Mouse (Mus musculus): ENCODE measurements around the gene Fam107b. TPM values are rescaled to one million over a fixed set of nuclear protein-coding genes. Genes with fewer than 3 reads are reported as not detected.

Gene Fam107b
- polyA plus RNA-seq, 1 experiment: 14.7 TPM

DNA sequence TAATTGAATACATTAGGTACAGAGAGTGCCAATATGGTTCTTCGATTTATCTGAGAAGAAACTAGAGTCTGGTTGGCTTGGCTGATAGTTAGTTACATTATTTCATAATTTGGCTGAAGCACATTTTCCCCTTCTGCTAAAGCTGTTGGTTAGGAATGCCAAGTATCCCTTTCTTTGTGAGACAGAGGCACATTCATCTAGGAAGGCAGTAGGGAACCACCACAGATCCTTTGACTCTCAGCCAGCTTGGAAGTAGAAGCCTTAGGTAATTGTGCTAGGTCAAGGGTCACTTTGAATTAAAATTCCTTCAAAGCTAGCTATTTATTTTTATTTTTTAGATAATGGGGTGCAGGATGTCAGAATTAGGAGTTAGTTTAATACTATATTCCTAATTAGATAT, 105.2 kb downstream of the Fam107b start:
- no peak for DNase-seq
- Histone ChIP-seq H3K4me3 (replicated peaks; ENCODE audit: extremely low read depth, low read depth, low read length) (no peak overlapping the region), H3K4me1 (ENCODE audit: control insufficient read depth, insufficient read depth, low read length) (no peaks in the 10 kb centered on the region)
- TF ChIP-seq CTCF (IDR thresholded peaks at IDR 0.05; ENCODE audit: insufficient read depth, low read length) (no peak), POLR2A (IDR thresholded peaks at IDR 0.05; ENCODE audit: borderline replicate concordance, extremely low read depth, low read depth, low read length) (no peak)
- WGBS: 84% methylated on average over 1 of the region's 1 CpGs

DNA sequence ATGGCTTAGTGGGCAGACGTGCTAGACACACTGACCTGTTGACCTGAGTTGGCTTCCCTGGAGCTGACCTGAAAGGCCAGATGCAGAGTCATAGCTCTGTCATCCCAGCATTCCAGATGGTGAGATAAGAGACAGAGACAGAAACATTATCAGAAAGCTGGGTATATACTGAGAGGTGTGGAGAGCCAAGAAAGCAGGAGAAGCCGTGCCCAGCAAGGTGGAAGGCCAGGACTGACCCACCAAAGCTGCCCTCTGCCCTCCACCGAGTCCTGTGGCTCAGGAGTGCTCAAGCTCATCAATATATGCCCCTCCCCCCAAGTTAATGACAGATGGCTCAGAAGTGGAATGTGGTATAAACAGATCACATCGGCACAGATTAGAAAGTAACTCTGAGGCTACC, 112.4 kb downstream of the Fam107b start:
- no peak for DNase-seq
- WGBS: 61% methylated on average over 4 of the region's 4 CpGs
- Histone ChIP-seq H3K4me1 (ENCODE audit: control insufficient read depth, insufficient read depth, low read length) (no peaks in the 10 kb centered on the region), H3K4me3 (replicated peaks; ENCODE audit: extremely low read depth, low read depth, low read length) (no peak overlapping the region)
- no peak for TF ChIP-seq POLR2A (IDR thresholded peaks at IDR 0.05; ENCODE audit: borderline replicate concordance, extremely low read depth, low read depth, low read length)
- TF ChIP-seq CTCF (IDR thresholded peaks at IDR 0.05; ENCODE audit: insufficient read depth, low read length): no peak

DNA sequence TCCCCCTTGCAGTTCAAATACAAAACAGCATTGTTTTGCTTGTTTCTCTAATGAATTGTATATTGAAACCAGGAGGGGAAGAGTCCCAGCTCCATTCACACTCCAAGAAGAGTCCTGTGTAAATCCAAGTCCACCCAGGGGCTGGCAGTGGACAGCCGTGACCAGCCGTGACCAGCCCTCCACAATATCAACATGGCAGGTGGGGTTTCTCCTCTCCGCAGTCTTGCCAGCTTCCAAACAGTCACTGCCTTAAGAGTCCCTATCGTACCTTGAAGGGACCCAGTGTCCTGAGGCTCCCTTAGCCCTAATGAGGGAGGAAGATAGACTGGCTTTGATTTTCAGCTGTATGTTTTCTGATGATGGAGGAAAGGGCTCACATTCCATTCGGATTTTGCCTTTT, 113.1 kb downstream of the Fam107b start:
- TF ChIP-seq CTCF (IDR thresholded peaks at IDR 0.05; ENCODE audit: insufficient read depth, low read length): no peak
- no peak for DNase-seq
- WGBS: 79% methylated on average over 5 of the region's 5 CpGs
- Histone ChIP-seq H3K4me3 (replicated peaks; ENCODE audit: extremely low read depth, low read depth, low read length) (no peak overlapping the region), H3K4me1 (ENCODE audit: control insufficient read depth, insufficient read depth, low read length) (no peaks in the 10 kb centered on the region)

DNA sequence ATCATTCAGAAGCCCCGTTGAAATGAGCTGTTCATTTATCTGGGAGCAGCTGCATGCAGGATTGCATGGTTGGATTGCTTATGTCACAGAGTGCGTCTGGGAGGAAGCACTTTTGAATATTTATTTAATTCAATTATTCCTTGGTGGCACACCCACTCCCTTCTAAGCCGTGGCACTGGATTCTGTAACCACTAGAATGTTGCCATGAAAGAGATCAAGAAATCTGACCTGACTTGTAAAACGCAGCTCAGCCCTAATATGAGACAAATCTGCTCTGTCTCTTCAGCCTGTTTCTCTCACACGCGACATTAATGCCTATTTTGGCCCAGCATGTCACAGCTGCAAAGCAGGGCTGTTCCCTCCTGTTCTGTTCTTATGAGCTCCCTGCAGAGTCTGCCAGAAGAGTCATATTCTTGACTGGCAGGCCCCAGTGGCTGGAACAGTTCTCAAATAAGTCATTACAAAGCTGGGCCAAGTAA, 113.5 kb downstream of the Fam107b start:
- WGBS: 36% methylated on average over 6 of the region's 6 CpGs
- DNase-seq: no peak
- Histone ChIP-seq H3K4me3 (replicated peaks; ENCODE audit: extremely low read depth, low read depth, low read length) (no peak overlapping the region), H3K4me1 (ENCODE audit: control insufficient read depth, insufficient read depth, low read length) (no peaks in the 10 kb centered on the region)
- TF ChIP-seq POLR2A (IDR thresholded peaks at IDR 0.05; ENCODE audit: borderline replicate concordance, extremely low read depth, low read depth, low read length) (no peak), CTCF (IDR thresholded peaks at IDR 0.05; ENCODE audit: insufficient read depth, low read length) (no peak)

DNA sequence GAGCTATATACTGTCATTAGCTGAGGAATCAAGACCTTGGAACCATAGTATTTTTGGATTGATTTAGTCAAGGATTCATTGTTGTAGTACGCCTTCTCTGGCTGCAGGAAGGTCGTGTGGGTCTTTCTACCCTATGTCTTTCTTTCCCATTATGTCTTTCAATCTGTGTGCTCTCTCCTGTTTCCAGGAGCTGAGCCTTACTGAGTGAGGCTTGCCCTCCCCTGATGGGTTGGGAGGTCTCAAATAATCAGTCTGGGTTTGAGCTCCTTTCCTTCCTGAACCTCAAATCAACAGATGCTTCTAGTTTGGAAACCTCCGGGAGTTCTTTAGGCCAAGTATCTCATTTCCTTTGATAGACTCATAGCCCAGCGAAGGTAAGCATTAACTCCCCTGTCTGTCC, 119.9 kb downstream of the Fam107b start:
- Histone ChIP-seq H3K4me1 (ENCODE audit: control insufficient read depth, insufficient read depth, low read length) (no peaks in the 10 kb centered on the region), H3K4me3 (replicated peaks; ENCODE audit: extremely low read depth, low read depth, low read length) (no peak overlapping the region)
- no peak for DNase-seq
- 73% methylated on average over 4 of the region's 4 CpGs for WGBS
- no peak for TF ChIP-seq POLR2A (IDR thresholded peaks at IDR 0.05; ENCODE audit: borderline replicate concordance, extremely low read depth, low read depth, low read length)
- no peak for TF ChIP-seq CTCF (IDR thresholded peaks at IDR 0.05; ENCODE audit: insufficient read depth, low read length)

DNA sequence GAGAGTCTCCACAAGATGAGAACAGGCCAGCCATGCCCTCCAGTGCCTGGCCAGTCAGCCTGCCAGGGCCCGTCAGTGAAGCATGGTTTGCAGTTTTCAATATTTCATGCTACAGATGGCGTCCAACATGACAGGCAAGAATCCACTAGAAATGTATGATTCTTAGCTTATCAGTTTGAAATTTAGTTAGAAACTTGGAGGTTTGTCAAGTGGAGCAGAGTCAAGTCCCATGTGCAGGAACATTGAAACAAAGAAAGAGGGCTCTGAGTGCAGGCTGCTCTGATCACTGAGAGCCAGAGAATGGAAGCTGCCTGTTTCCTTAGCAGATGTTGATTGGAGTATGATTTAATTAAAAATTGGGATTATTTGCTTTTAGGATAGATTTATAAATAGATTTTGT, 122.5 kb downstream of the Fam107b start:
- WGBS: 83% methylated on average over 2 of the region's 2 CpGs
- no peak overlapping the region for H3K4me3 ChIP-seq (replicated peaks; ENCODE audit: extremely low read depth, low read depth, low read length)
- no peaks in the 10 kb centered on the region for H3K4me1 ChIP-seq (ENCODE audit: control insufficient read depth, insufficient read depth, low read length)
- DNase-seq: no peak
- TF ChIP-seq POLR2A (IDR thresholded peaks at IDR 0.05; ENCODE audit: borderline replicate concordance, extremely low read depth, low read depth, low read length): no peak
- TF ChIP-seq CTCF (IDR thresholded peaks at IDR 0.05; ENCODE audit: insufficient read depth, low read length): no peak

DNA sequence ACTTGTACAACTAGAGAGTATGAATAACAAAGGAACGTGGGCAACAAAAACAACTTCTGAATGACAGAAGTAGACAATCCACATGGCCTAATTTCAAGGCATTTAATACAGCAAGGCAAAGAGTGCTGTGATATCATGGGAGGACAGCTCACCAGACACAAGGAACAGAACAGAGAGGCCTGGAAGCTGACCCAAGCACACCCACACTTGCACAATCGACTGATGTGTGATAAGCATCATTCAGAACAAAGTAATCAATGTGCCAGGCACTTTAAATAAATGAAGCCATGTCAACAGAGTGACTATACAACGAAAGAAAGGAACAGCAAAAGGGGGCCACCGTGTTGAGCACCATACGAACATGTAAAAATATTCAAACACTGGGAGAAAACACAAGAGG, 125.6 kb downstream of the Fam107b start:
- no peak overlapping the region for H3K4me3 ChIP-seq (replicated peaks; ENCODE audit: extremely low read depth, low read depth, low read length)
- WGBS: 74% methylated on average over 5 of the region's 5 CpGs
- no peaks in the 10 kb centered on the region; the same call in 1 of the 2 replicates for H3K4me1 ChIP-seq (ENCODE audit: control insufficient read depth, insufficient read depth, low read length)
- no peak for TF ChIP-seq POLR2A (IDR thresholded peaks at IDR 0.05; ENCODE audit: borderline replicate concordance, extremely low read depth, low read depth, low read length)
- no peak for TF ChIP-seq CTCF (IDR thresholded peaks at IDR 0.05; ENCODE audit: insufficient read depth, low read length)
- no peak for DNase-seq

DNA sequence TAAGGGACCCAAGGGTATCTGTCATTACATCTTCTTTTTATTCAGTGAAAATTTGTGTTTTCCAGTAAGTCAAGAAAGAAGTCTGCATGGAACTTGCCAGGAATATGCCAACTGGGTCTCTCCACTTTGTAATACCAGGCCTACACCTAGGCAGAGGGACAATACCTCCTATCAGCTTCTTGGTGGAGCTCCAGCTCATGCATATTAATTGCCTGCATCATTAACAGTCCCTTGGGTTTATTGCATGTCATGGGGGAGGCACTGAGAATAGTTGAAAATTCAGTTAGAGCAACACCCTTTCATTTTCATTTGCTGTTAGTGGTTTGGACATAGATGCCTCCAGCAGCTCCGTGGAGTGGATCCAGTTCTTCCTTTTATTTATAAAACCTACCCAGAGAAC, 130.1 kb downstream of the Fam107b start:
- no peak overlapping the region for H3K4me3 ChIP-seq (replicated peaks; ENCODE audit: extremely low read depth, low read depth, low read length)
- no peaks in the 10 kb centered on the region; the same call in 1 of the 2 replicates for H3K4me1 ChIP-seq (ENCODE audit: control insufficient read depth, insufficient read depth, low read length)
- DNase-seq: no peak
- TF ChIP-seq POLR2A (IDR thresholded peaks at IDR 0.05; ENCODE audit: borderline replicate concordance, extremely low read depth, low read depth, low read length) (no peak), CTCF (IDR thresholded peaks at IDR 0.05; ENCODE audit: insufficient read depth, low read length) (no peak)
- WGBS: 30% methylated on average over 1 of the region's 1 CpGs

DNA sequence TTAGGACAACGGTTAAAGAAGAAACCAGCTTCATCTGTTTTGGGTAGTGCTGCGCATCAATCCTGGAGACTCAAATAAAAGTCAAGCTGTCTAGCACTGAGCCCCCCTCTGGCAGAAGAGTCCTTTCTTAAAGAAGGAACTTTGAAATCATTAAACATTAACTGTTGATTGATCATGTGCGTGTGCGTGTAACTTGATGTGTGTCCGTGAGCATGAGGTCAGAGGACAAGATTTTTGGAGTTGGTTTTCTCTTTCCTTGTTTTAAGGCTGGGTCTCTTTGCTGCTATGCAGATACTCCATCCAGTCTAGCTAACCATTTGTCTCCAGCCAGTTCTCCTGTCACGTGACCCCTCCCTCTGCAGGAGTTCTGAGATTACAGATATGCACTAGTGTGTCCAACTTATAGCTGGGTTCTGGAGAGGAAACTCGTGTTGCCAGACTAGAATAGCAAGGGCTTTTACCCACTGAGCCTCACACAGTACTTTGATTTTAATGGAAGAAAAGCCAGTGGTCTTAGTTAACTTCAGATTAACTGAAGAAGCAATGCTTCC, 132.4 kb downstream of the Fam107b start:
- no peak for DNase-seq
- H3K4me1 ChIP-seq (ENCODE audit: control insufficient read depth, insufficient read depth, low read length): no peaks in the 10 kb centered on the region; the same call in 1 of the 2 replicates
- TF ChIP-seq CTCF (IDR thresholded peaks at IDR 0.05; ENCODE audit: insufficient read depth, low read length) (no peak), POLR2A (IDR thresholded peaks at IDR 0.05; ENCODE audit: borderline replicate concordance, extremely low read depth, low read depth, low read length) (no peak)
- WGBS: 78% methylated on average over 7 of the region's 7 CpGs
- no peak overlapping the region for H3K4me3 ChIP-seq (replicated peaks; ENCODE audit: extremely low read depth, low read depth, low read length)

DNA sequence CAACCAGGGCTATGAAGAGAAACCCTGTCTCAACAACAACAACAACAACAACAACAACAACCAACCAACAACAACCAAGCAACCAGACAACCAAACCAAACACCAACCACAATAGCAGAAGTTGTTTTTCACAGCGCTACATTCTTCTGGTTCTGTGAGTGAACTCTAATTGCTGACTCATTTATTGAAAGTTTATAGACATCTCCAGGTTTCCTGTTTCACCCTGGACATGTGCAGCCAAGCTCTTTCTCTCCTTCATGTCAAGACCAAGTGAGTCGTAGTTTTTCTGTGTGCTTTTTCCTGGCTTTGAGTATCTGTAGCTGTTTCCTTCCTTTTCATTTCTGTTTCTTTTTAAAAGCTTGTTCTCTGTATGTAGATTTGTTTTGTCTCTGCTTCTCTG, 133.5 kb downstream of the Fam107b start:
- TF ChIP-seq CTCF (IDR thresholded peaks at IDR 0.05; ENCODE audit: insufficient read depth, low read length) (no peak), POLR2A (IDR thresholded peaks at IDR 0.05; ENCODE audit: borderline replicate concordance, extremely low read depth, low read depth, low read length) (no peak)
- WGBS: 50% methylated on average over 2 of the region's 2 CpGs
- no peak for DNase-seq
- H3K4me3 ChIP-seq (replicated peaks; ENCODE audit: extremely low read depth, low read depth, low read length): no peak overlapping the region
- H3K4me1 ChIP-seq (ENCODE audit: control insufficient read depth, insufficient read depth, low read length): no peaks in the 10 kb centered on the region; the same call in 1 of the 2 replicates

All from lung, adult 2 months (tissue).